Mouse (Mus musculus) stomach, embryonic 14.5 days (tissue): ENCODE results near the gene Gm17087. TPM values are rescaled to one million over a fixed set of nuclear protein-coding genes. Genes with fewer than 3 reads are reported as not detected.

ENCODE experiments used
- ATAC-seq: fragments of 200-750 bp; cut with Nextera tagmentation; 2 replicates; pipeline ENCODE4 v1.8.0; 2017; ENCODE audit warnings: low read depth, moderate TSS enrichment; ENCODE audit not compliant: insufficient number of reproducible peaks, insufficient read depth, low FRiP score
- H3K27ac ChIP-seq: fragments of 300-500 bp; sonication (generic); 2 replicates; pipeline ENCODE4 v1.5.1; 2014; ENCODE audit warnings: mild to moderate bottlenecking, low read length, moderate library complexity, mixed read lengths
- H3K27me3 ChIP-seq: fragments of 300-500 bp; sonication (generic); 2 replicates; pipeline ENCODE4 v1.6.1; 2014; ENCODE audit warnings: low read length, control low read depth, mixed read lengths; ENCODE audit not compliant: control insufficient read depth, insufficient read depth
- H3K36me3 ChIP-seq: fragments of 300-500 bp; sonication (generic); 2 replicates; pipeline ENCODE4 v1.6.1; 2014; ENCODE audit warnings: mild to moderate bottlenecking, control low read depth, low read length, moderate library complexity, mixed read lengths; ENCODE audit not compliant: control insufficient read depth, insufficient read depth
- H3K4me1 ChIP-seq: fragments of 300-500 bp; sonication (generic); 2 replicates; pipeline ENCODE4 v1.6.1; 2014; ENCODE audit warnings: low read length, control low read depth, mixed read lengths; ENCODE audit not compliant: control insufficient read depth, insufficient read depth
- H3K4me2 ChIP-seq: fragments of 300-500 bp; sonication (generic); replicated peaks from 2 replicates; pipeline ENCODE4 v1.6.1; 2014; ENCODE audit warnings: low read depth, low read length, control low read depth
- H3K4me3 ChIP-seq: fragments of 300-500 bp; sonication (generic); 2 replicates; pipeline ENCODE4 v1.5.1; 2014; ENCODE audit warnings: low read depth, low read length, control low read depth
- H3K9ac ChIP-seq: fragments of 300-500 bp; sonication (generic); replicated peaks from 2 replicates; pipeline ENCODE4 v1.6.1; 2014; ENCODE audit warnings: low read depth, mild to moderate bottlenecking, control low read depth, low read length, moderate library complexity, mixed read lengths
- H3K9me3 ChIP-seq: fragments of 300-500 bp; sonication (generic); 2 replicates; pipeline ENCODE4 v1.6.1; 2016; ENCODE audit warnings: low read depth, low read length, control low read depth; ENCODE audit not compliant: control insufficient read depth
- WGBS: fragments of 180-500 bp; shearing (Covaris S2); extraction: QIAGEN DNeasy Blood & Tissue Kit; methylation state at CpG from one replicate; pipeline ENCODE4 v1.1.7; 2014; 5-methylcytosine and 5-hydroxymethylcytosine counted together
- polyA plus RNA-seq: library from polyadenylated mRNA; unstranded; fragments of >200 nt; fragmentation: Nextera tagmentation; extraction: Ambion mirVana; gene quantifications from 2 replicates; pipeline ENCODE4 v1.2.1, GENCODE M21; 2014

Gm17087 gene
- polyA plus RNA-seq, 1 experiment from 2014 or later = not detected

DNA sequence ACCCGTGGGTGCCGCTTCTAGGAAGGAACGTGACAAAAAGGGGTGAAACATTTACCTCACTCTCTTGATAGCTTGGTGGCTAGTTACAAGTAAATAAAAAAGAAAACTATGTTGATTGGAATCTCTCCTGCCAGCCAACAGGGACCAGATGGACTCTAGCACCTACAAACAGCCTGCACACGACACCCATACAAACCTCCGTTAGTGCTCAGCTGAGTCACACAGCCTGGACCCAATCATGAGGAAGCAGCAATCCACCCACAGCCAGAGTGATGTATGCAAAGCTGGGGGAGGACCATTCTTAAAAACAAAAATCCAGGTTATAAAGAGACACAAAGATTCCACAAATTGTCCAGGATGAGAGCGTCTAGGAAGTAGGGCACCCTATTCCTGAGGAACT, 50.7 kb downstream of the Gm17087 start:
- 0 out of 2 replicates have a peak, but pooled peaks cover 3% of the 10 kb centered on the region for H3K27me3 ChIP-seq
- H3K36me3 ChIP-seq = no peaks in the 10 kb centered on the region
- no peaks in the 10 kb centered on the region for H3K9me3 ChIP-seq
- no peak overlapping the region for H3K4me3 ChIP-seq
- H3K27ac ChIP-seq = no peak overlapping the region
- ATAC-seq = no peak
- WGBS = 75% methylated on average over 6 of the region's 6 CpGs
- no peaks in the 10 kb centered on the region for H3K4me1 ChIP-seq
- no peak overlapping the region for H3K4me2 ChIP-seq
- no peak overlapping the region for H3K9ac ChIP-seq

Other genes starting within 250 kb of the Gm17087 start
- 0.69 and 0.83 TPM in 2 replicates for gene Prr18, start 229.5 kb downstream of the Gm17087 start, polyA plus RNA-seq
- 0.24 and 0.88 TPM in 2 replicates for gene T2, start 211.0 kb downstream of the Gm17087 start, polyA plus RNA-seq
- 0.71 and 0.87 TPM in 2 replicates for gene T, start 132.5 kb downstream of the Gm17087 start, polyA plus RNA-seq
- 1.3 and 1.4 TPM in 2 replicates for gene Pde10a, start 41.6 kb downstream of the Gm17087 start, polyA plus RNA-seq